Mouse (Mus musculus) heart, postnatal 0 days (tissue): ENCODE measurements around the gene Thsd7a.

Experiments used
- CTCF ChIP-seq: IDR thresholded peaks from 2 replicates; pipeline ENCODE4 v1.5.1; 2016; ENCODE audit warnings: antibody characterized with exemption, control low read depth, low read depth
- EP300 ChIP-seq: IDR thresholded peaks from 2 replicates; pipeline ENCODE4 v1.6.1; 2016; ENCODE audit warnings: antibody characterized with exemption, low read depth

DNA sequence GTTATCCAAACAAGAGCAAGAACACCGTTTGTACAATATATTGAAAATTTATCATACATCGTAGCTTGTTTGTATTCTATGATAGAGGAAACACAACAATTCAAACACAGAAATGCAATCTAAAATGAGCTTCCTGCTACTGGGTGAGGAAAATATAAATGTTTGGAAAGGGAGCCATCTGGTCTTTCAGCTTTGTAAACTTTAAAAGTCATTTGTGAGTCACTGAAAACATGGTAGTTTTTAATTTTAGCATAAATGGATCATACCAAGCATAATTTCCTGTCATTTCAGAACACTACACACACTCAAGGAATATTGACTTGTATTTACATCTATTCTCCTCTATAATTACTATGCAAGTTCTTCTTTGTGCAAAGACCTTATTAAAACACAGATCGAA is 363.6 kb downstream of the Thsd7a start:
- TF ChIP-seq CTCF (no peak), EP300 (no peak)
